Comparison of ENCODE assay signal across 20 mouse cellular contexts in genomic region chr16:33609554-33609953, GRCm38 (mm10).
DNase-seq lines count a peak whose midpoint lies in the region; ATAC-seq and TF ChIP-seq lines count a peak whose summit lies in the region.
"Had no signal": no experiment of that assay in that cellular context is flagged by ENCODE, and none has a peak within 500 bp of the region (broad histone marks: within the 10 kb centered on the region; RNA-seq: fewer than 3 reads in every experiment).

No protein-coding gene starts in this region.

- no peak for ATAC-seq in CD4-positive, CD25-positive, alpha-beta regulatory T cell, adult 4 months
- no peak for ATAC-seq in hindbrain, embryonic 16.5 days
- ATAC-seq: forebrain, embryonic 15.5 days; inflammation-experienced regulatory T-cells, adult 6 months had no signal

- no peaks in the 10 kb centered on the region; the same call in 1 of the 2 replicates for H3K9me3 ChIP-seq in hindbrain, embryonic 10.5 days
- no peaks in the 10 kb centered on the region for H3K9me3 ChIP-seq in hindbrain, embryonic 16.5 days (ENCODE audit: control insufficient read depth, low read length)
- H3K9me3 ChIP-seq: forebrain, embryonic 15.5 days; heart, embryonic 15.5 days had no signal

- H3K4me2 ChIP-seq in hindbrain, embryonic 16.5 days (ENCODE audit: low read length) = no peak overlapping the region
- H3K4me2 ChIP-seq: forebrain, embryonic 15.5 days; heart, embryonic 11.5 days; heart, embryonic 15.5 days; hindbrain, embryonic 14.5 days had no signal

- intact Hi-C loops in gastrocnemius, postnatal 14 days (cut with DNase I; ENCODE audit: low total_unique reads) = no loop called here

- WGBS in hindbrain, embryonic 10.5 days = 93% methylated on average over 2 of the region's 2 CpGs
- 50% methylated on average over 2 of the region's 2 CpGs for WGBS in hindbrain, embryonic 16.5 days
- 40% methylated on average over 2 of the region's 2 CpGs for WGBS in thymus, adult 2 months

- H3K27ac ChIP-seq in hindbrain, embryonic 10.5 days = peak overlapping the region; percentile 90
- no peak overlapping the region for H3K27ac ChIP-seq in hindbrain, embryonic 16.5 days (ENCODE audit: low read depth, low read length)
- H3K27ac ChIP-seq in thymus, adult 2 months (ENCODE audit: control insufficient read depth, insufficient read depth, low read length) = no peak overlapping the region
- H3K27ac ChIP-seq: forebrain, embryonic 15.5 days; heart, embryonic 15.5 days; hindbrain, embryonic 14.5 days had no signal

- no peak for TF ChIP-seq POLR2A in thymus, adult 2 months (IDR thresholded peaks at IDR 0.05; ENCODE audit: control insufficient read depth, extremely low read depth, insufficient read depth, low read length, poor library complexity)

- no peak overlapping the region for H3K4me3 ChIP-seq in hindbrain, embryonic 10.5 days
- H3K4me3 ChIP-seq in hindbrain, embryonic 16.5 days (ENCODE audit: low read length) = no peak overlapping the region
- no peak overlapping the region for H3K4me3 ChIP-seq in thymus, adult 2 months (ENCODE audit: control insufficient read depth, insufficient read depth, low read length)
- H3K4me3 ChIP-seq: forebrain, embryonic 15.5 days; heart, embryonic 15.5 days had no signal

- peak; percentile 34 for DNase-seq in CD4-positive, CD25-positive, alpha-beta regulatory T cell, adult 2 months (ENCODE audit: low read depth, low spot score)
- no peak for DNase-seq in hindbrain, embryonic 10.5 days (ENCODE audit: low spot score)
- DNase-seq in thymus, postnatal 4 days = peak; percentile 11
- no peak for DNase-seq in thymus, adult 2 months
- peak; percentile 34 for DNase-seq in splenic B cell, adult 2 months (ENCODE audit: low read depth, low spot score)
- no peak for DNase-seq in gastrocnemius, postnatal 14 days
- DNase-seq: adrenal gland, postnatal 10 days; cerebellum, adult 11-12 months; cerebellum, adult 9-10 months; cerebellum, postnatal 36 days; gastrocnemius, postnatal 10 days; heart, postnatal 14 days; kidney, adult 9 months had no signal

- H3K27me3 ChIP-seq in hindbrain, embryonic 10.5 days (ENCODE audit: insufficient read depth, poor library complexity, severe bottlenecking) = 0 out of 2 replicates have a peak, but pooled peaks cover 2% of the 10 kb centered on the region
- no peaks in the 10 kb centered on the region for H3K27me3 ChIP-seq in hindbrain, embryonic 16.5 days (replicated peaks; ENCODE audit: control insufficient read depth, insufficient read depth, low read length)
- H3K27me3 ChIP-seq in thymus, adult 2 months (ENCODE audit: control insufficient read depth, insufficient read depth, low read length) = no peaks in the 10 kb centered on the region
- no peaks in the 10 kb centered on the region for H3K27me3 ChIP-seq in splenic B cell, adult 2 months (ENCODE audit: control insufficient read depth, insufficient read depth, low read length, poor library complexity, severe bottlenecking)
- H3K27me3 ChIP-seq: forebrain, embryonic 15.5 days; heart, embryonic 15.5 days had no signal

- no peak for TF ChIP-seq CTCF in thymus, adult 2 months (IDR thresholded peaks at IDR 0.05; ENCODE audit: borderline replicate concordance, control insufficient read depth, extremely low read depth, insufficient read depth, low read length, poor library complexity)

- H3K4me1 ChIP-seq in hindbrain, embryonic 10.5 days (replicated peaks) = peaks cover 53% of the 10 kb centered on the region
- H3K4me1 ChIP-seq in hindbrain, embryonic 16.5 days (ENCODE audit: control insufficient read depth, insufficient read depth, low read depth, low read length) = peaks cover 6% of the 10 kb centered on the region; the same call in 1 of the 2 replicates
- no peaks in the 10 kb centered on the region for H3K4me1 ChIP-seq in thymus, adult 2 months (replicated peaks; ENCODE audit: control insufficient read depth, insufficient read depth, low read length)

- no peak overlapping the region for H3K9ac ChIP-seq in hindbrain, embryonic 16.5 days (ENCODE audit: low read depth, low read length)
- H3K9ac ChIP-seq: forebrain, embryonic 15.5 days; heart, embryonic 15.5 days; hindbrain, embryonic 14.5 days had no signal

- no peaks in the 10 kb centered on the region for H3K36me3 ChIP-seq in hindbrain, embryonic 10.5 days
- no peaks in the 10 kb centered on the region for H3K36me3 ChIP-seq in hindbrain, embryonic 16.5 days (ENCODE audit: control insufficient read depth, insufficient read depth, low read length)
- no peaks in the 10 kb centered on the region for H3K36me3 ChIP-seq in thymus, adult 2 months (ENCODE audit: control insufficient read depth, insufficient read depth, low read length)
- no peaks in the 10 kb centered on the region for H3K36me3 ChIP-seq in splenic B cell, adult 2 months (ENCODE audit: control insufficient read depth, insufficient read depth, low read length, poor library complexity, severe bottlenecking)
- H3K36me3 ChIP-seq: forebrain, embryonic 15.5 days; heart, embryonic 15.5 days had no signal

Comparison
In these comparisons a context has a peak if more than half of its experiments do, and no peak if none do; other contexts are left out.
1. DNase-seq: peak in CD4-positive, CD25-positive, alpha-beta regulatory T cell, adult 2 months (single experiment), thymus, postnatal 4 days (single experiment) and splenic B cell, adult 2 months (single experiment); none in hindbrain, embryonic 10.5 days (single experiment), thymus, adult 2 months (single experiment) and gastrocnemius, postnatal 14 days (single experiment).